Mouse (Mus musculus): ENCODE measurements around the gene Cacna2d4.

Gene Cacna2d4

DNA sequence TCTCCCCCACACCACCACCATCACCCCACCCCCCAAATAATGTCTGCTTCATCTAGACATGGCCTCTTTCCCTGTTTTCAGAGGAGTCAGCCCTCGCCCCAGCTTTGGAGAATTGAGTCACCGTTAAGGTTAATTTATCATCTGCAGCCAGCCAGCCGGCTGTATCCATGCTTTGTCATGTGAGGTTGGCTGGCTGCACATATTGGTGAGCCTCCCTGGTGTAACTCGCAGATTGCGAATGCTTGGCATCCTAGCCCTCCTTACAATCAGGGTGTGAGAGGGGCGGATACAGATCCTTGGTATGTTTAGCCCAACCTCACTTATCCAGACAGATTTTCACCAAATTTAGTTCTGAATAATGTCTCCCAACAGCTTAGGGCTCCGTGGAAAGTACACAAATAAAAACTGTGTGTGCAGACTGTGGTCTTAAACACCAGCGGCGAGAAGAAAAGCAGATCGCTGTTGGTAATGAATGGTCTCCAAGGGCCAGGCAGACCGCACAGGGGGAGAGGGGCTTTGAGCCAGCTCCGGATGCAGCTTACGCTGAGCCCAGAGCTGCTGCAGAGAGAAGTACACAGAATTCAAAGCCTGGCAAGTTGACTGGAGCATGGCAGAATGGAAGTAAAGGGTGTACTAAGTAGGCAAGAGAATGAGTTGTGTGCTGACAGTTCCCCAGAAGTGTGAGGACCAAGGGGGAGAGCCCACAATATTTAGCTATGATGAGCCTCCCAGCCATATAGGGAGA lies 11.7 kb upstream of the Cacna2d4 start:
- DNase-seq = no peak

DNA sequence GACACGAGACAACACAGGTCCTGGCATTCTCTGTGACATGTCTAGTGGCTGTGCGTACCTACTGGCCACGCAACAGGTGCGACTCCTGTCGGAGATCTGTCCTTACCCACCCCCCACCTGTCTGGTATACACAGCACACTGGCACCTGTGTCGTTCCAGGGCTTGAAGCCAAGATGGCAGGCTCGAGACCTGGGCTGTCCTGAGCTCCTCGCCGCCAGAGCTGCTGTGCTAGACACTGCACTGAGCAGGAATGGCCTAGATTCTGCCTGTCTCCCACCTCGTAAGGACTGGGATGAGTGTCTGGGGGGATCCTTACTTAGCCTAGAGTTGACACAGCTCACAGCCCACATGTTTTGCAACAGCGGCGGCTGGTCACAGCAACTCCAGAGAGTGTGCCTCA lies 11.1 kb upstream of the Cacna2d4 start:
- no peak for DNase-seq

DNA sequence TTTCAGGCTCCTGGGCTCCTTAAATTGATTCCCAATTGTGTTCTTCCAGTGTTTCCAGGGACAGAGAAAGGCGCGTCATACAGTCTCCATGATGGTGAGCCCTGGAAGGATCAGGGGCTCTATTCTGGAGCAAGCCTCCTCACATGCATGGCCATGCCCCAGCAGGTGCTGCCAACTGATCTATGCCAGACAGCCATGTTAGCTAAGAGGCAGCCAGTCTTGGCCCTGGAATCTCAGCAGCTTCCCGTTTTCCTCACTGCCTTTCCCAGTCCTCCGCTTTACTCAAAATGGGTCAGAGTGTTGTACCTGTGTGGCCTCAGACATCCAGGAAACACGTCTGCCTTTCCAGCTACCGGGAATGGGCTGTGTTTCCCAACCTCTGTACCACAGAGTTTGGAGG lies 10.6 kb upstream of the Cacna2d4 start:
- no peak for DNase-seq

DNA sequence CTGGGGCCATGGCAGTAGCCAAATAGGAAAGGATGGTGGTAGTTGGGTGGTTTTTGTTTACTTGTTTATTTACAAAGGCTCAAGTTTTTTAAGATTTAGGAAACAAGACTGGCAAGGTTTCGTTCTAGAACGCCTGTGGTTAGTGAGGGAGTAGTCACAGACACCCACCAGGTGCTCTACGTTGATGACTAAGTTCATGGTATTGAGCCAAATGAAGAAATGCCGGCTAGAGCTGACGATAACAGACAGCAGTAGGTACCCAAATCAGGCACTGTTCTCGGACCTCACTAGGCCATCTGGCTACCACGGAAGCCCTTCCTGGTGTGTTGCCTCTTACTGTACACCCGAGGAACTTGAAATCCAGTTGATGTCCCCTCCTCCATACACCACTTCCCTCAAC lies 9.3 kb upstream of the Cacna2d4 start:
- no peak for DNase-seq

DNA sequence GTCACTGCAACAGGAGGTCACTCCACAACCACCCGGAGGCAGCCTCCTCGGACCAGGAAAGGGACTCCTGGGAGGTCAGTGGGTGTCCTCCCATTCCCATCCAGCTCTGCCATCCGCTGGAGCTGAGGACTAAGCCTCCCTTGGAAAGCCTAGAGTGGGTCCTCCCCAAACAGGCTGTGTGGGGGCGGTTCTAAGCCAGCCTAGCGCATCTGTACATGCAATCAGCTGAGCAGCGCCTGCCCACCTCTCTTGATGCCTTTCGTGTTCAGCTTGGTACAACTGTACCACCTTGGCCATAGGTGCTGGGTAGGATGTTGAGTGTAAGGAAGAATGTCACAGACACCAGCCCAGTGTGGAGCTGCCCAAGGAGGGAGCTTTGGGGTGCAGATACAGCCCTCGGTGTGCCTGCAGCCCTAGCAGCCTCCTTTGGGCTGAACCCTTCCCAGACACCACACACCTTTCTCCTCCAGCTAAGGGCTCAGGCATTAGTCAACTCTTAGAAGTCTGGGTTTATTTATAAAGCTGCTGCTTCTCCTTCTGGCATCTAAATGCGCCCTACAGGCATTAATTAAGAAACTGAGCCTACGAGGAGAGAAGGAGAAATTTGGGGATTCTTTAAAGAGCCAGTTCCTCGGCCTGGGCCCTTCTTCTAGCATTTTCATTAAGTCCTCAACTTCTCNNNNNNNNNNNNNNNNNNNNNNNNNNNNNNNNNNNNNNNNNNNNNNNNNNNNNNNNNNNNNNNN lies 7.3 kb upstream of the Cacna2d4 start:
- no peak for DNase-seq

DNA sequence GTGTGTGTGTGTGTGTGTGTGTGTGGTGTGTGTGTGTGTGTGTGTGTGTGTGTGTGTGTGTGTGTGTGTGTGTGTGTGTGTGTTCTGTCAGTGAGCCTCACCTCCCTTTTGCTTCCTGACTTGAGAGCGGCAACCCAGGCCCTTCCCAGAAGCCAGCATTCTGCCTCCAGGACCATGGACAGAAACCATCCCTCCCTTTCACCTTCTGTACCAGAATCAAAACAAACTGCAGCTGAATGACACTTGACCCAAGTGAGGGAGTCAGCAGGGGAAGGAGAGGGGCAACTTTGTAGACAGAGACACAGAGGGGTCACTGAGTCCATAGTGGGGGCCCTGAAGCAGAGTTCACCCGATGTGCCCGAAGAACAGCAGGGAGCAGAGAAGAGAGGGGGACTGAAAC lies 3.3 kb upstream of the Cacna2d4 start:
- DNase-seq = peak; percentile 71 to 72

DNA sequence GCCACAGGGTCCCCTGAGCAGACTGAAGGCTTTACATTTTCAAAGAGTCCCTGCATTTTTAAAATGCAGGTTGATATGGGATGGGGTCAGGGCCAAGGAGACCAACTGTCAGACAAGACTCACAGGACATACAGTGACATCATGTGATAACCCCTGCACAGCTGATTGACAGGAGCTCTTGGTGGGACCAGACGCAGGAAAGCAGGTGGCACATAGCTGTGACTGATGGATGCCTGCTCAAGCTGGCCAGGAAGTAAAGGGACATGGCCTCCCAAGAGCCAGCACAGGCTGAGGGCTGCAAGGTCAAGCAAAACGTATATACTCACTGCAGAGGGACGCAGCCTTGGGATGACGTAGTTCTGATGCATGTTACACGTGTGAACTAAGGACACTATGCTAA lies 885 bp upstream of the Cacna2d4 start:
- DNase-seq = no peak

DNA sequence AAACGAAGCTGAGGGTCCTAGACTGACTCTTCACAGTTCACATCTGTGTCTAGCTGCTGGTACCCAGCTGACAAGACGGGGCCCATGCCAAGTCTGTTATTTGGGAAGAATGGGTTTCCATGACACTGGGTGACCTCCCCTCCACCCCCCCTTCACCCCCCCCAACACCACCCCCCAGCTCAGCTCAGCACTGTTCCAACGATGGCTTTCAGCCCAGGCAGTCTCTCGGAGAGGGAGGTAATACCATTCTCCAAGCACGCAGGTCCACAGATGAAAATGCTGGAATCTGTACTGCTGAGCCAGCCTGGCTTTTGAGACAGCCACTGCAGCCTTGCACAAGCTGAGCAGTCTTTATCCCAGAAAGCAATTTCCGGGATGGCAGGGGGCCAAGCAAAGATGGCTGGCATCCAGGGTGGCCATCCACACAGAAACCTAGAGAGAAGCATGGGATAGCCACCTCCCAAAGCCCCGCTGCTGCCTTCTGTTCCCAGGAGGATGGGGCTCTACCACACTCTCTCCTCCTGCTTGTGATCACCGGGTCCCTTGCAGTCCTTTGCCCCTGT lies 1.2 kb downstream of the Cacna2d4 start:
- DNase-seq = peak; percentile 64 to 67

DNA sequence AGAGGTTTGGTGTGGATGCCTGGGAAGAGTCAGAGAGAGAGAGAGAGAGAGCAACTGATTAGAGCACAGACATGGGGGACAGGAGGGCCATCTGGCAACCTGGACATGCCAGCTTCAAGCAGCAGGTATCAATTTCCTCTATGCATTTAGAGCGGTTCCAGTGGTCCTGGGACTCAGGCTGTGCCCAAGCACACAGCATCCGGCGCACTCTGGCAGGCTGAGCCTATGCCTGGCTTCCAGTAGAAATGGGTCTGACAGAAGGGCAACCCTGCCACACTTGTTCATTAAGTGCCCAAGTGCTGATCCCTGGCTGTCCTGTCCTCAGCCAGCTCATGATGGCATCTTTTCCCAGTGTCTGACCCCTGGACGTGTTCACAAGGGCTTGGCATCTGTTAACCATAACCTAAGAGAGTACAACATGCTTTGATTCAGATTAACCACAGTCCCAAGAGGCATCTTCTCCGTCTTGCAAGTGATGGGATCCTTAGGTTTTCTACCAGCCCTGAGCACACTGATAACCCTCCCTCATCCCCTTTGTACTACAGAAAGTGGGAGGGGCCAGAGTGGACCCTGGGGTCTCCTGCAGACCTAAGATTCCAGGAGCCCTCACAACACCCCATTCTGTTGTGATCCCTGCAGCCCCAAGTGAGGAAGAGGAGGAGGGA lies 3.1 kb downstream of the Cacna2d4 start:
- no peak for DNase-seq

DNA sequence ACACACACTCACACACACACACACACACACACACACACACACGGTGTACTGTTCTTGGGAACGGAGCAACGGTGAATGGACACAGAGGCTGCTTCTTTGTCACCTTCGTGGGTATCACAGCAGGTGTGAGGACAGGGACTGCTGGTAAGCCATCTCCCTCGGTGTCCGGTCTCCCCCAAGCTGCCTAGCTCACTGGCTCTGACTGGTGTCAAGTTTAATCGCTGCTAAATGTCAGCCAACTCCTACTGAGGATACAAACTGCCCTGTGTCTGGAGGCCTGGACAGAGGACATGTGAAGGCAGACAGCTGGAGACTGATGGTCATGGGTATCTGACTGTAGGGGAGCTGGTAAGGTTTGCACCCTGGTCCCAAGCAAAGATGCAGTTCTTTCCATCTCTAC lies 3.9 kb downstream of the Cacna2d4 start:
- no peak for DNase-seq

DNA sequence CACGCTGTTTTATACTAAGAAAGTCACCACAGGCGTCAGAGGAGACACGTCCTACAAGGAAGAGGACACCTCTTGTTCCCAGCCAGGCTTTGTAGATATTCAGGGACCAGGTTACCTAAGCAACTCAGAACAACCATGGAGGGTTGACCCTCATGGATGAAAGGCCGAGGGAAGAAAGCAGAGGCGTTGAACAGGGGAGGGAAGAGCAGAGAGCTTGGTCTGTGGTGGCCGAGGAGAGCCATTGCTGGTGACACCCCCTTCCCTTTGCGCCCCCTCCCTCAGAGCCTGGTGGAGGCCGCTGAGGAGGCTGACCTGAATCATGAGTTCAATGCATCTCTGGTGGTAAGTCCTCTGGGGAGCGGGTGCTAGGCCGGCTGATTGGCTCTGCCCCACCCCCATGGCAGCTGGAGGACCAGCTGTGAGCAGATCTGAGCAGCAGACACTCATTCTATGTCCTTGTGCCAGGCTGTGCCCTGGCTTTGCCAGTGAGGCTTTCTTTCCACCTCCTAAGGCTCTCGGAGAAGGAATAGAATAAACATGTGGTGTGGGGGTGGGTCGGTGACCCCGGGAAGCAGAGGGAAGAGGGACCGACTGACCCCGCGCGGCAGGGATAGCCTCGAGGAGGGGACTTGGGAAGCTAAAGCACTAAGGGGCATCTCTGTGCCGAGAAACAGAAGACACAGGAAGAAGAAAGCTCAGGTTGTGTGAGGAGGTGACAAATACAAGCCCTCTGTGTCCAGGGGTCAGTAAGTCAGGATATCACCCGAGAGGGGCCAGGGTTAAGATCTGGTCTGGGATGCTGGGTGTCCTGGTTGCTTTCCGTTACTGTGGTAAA lies 4.8 kb downstream of the Cacna2d4 start:
- DNase-seq = no peak

DNA sequence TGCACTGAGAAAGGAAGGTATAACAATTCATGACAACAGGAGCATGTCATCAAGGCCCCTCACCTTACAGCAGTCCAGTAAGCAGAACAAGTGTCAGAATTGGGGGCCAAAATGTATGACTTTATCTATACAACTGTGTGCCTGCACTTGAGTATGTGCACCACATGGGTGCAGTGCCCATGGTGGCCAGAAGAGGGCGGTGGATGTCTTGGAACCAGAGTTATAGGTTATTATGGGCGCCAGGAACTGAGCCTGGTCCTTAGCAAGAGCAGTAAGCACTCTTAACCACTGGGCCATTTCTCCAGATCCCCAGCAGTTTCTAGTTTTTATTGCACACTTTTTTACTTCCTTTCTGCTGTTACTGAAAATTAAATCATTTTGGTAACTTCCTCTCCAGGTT lies 9.8 kb downstream of the Cacna2d4 start:
- no peak for DNase-seq

DNA sequence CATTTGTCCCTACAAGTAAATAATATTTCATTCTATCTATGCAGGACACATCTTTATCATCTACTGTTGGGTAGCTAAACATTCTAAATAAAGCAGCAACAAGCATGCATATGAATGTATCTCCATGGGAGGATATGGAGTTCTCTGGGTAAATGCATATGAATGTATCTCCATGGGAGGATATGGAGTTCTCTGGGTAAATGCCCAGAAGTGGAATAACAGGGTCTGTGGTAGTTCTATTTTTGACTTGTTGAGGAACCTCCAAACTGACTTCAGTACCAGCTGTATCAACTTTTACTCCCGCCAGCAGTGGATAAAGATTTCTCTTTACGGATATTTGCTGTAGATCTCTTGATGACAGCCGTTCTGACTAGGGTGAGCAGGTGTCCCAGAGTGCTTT lies 12.3 kb downstream of the Cacna2d4 start:
- no peak for DNase-seq

DNA sequence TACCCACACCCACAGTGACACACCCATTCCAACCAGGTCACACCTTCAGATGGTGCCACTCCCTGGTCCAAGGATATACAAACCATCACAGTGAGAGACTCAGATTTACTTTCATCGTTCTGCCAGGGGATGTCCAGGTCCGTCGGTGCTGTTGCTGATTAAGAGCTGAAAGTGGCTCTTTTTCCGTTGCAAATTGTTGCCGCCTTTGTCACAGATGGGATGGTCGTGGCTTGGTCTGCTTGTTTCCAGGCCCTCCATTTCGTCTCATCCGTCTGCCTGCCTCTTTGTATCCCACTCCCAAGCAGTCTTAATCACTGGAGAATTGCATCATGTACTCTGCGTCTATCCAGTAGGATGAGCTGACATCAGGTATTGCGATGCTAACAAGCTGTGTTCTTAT lies 13.4 kb downstream of the Cacna2d4 start:
- no peak for DNase-seq

DNA sequence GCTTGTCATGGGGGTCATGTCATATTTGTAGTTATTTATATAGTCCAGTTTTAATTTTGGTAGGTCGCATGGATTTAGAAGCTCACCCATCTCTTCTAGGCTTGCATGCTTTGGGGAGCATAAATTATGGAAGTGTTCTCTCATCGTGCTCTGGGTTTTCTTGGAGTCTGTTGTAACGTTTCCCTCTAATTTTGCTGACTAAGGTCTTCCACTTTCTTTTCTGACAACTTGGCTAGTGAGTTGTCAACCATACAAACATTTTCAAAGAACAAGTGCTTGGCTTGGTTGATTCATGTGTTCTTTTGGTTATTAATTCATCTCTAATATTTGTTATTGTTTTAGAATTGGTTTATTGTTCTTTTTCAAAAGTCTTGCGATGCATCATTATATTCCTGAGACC lies 15.4 kb downstream of the Cacna2d4 start:
- no peak for DNase-seq

DNA sequence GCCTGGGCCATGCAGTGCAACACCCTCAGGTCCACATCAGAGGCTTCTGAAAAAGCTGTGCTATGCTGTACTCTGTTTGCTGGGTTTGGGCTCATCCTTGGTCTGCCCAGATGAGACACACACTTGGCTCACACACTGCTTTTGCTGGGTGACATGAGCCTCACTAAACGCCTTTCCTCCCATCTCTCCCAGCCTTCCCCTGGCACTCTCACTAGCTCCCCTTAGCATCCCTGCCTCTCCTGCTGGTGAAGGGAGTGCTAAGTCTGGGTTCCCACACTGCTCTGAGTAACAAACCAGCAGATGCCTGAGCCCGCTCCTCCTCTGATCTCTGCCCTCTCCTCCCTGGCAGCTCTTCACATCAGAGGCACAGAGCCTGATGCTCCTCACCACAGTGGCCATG lies 40.4 kb downstream of the Cacna2d4 start:
- DNase-seq = no peak

DNA sequence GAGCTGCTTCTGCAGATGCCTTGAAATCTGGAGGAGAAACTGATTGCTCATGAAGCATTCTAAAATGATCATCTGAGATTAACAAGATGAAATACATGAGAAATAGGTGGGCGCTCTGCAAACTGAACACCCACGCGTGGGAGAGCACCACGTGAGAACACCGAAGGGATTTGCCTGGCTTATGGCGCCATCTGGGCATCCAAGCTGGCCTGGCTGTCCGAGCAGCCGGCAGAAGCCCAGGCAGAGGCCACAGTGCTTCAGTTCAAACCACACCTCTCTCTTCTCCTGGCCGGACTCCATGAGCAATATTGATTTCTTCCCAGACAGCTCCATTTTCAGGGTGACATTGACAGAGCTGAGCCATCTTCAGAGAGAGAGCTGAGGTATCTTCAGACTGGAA lies 44.4 kb downstream of the Cacna2d4 start:
- peak; percentile 5 to 6 for DNase-seq

DNA sequence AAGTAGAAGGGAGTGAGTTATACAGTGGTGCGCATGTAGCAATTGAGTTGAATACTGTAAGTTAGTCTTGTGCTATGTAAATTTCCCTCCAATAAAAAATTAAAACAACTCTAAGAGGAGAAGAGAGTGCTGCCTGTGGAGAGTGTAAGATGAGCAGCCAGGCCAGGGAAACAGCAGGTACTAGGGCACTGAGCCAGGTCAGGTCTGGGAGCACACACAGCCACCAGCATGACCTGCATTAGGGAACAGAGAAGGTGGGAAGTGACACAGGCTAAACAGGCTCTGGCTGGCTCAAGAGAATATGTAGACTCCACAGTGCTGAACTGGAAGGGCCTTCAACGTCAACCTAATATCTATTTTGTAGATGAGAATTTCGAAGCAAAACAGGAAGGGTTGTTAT lies 65.0 kb downstream of the Cacna2d4 start:
- no peak for DNase-seq

DNA sequence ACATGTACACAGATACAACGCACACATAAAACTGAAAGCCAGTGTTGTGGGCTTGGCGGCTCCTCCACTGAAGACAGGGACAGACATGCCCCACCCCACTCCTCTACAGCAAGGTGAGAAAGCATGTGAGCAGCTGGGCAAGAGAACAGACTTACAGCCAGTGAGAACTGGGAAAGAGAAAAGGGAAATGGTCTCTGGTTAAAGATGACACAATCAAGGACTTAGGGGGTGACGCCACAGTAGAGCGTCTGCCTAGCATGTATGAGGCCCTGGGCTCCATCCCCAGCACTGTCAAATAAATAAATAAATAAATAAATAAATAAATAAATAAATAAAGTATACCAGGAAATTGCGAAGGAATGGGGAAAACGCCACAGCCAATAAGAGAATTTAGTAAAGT lies 67.0 kb downstream of the Cacna2d4 start:
- DNase-seq = no peak

DNA sequence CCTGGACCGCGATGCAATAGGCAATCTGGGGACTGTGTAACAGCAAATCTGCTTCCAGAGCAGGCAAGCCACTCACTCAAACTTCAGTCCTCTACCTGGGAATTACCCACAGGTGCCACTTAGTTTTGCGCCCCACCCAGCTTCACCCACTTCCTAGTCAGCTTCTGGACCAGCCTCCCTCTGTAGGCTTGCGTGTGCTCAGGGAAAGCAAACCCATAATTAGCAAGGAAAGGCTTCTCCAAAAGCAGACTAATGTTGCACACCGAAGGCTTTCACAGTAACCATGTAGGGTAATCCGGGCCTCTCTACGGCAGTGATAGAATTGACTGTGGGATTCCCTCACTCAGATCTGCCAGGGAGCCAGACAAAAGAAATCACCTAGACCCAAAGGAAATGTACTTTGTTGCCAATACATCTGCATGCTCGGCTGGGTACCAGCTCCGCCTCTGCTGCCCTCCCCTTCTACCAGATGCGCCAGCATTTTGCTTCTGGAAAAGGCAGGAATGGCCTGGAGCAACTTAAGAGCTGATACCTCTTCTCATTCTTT lies 71.6 kb downstream of the Cacna2d4 start:
- no peak for DNase-seq

DNA sequence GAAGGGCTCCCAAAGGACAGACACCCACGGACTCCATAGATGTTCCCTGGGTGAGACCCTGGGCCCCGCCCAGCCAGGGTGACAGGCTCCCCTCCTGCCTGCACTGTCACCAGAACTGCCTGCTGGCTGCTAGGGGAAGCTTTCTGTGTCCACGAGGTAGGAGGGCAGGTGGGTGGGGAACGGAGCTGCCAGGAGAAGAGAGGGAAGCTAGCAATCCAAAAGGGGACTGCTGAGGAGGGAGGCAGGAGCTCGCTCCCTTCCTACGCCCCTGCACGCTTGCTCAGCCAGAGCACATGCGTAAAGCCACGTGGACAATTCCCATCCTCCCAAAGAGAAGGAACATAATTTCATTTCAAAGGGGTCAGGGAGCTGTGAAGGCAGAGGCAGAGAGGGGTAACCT lies 73.8 kb downstream of the Cacna2d4 start:
- no peak for DNase-seq

DNA sequence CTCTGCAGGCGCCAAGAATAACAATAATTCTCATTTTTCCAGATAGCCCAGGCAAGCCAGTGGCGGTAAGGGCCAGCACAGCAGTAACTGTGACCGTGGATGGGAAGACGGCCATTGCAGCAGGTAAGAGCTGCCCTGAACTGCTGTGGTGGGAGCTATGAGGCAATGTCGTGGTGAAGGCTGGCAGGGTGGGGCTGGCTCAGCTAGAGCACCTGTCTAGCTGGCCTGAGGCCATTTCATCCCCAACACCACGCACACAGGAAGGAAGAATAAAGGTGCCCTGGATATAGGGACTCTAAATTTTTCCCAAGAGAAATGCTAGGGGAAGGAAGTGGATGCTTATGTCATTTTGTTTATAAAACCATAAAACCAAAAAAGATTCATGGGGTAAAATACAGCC lies 76.1 kb downstream of the Cacna2d4 start:
- no peak for DNase-seq

DNA sequence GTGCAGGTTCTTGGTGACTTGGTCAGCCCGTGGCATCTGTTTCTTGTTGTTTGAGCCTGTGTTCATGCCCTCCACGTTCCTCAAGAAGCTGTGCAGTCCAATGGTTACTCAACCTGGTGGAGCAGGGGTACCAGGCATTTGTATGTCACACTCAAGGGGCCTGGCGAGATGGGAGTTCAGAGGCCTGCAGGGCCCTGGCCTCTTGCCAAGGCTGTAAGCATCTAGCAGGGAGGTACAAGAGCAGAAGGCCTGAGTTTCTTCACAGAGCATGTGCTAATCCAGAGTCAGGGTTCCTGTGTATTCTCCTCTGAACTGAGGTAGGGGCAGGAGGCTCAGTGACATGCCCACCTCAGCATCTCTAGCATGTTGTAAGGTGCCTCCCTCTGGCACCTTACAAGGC lies 76.8 kb downstream of the Cacna2d4 start:
- DNase-seq = peak; percentile 22 to 25

All from kidney, postnatal 4 days (tissue).